Mouse (Mus musculus): ENCODE data around the gene Cpm. TPM values are rescaled to one million over a fixed set of nuclear protein-coding genes. Genes with fewer than 3 reads are reported as not detected.

Gene Cpm
- polyA plus RNA-seq, 1 experiment from 2014 or later, result 57.7 TPM

DNA sequence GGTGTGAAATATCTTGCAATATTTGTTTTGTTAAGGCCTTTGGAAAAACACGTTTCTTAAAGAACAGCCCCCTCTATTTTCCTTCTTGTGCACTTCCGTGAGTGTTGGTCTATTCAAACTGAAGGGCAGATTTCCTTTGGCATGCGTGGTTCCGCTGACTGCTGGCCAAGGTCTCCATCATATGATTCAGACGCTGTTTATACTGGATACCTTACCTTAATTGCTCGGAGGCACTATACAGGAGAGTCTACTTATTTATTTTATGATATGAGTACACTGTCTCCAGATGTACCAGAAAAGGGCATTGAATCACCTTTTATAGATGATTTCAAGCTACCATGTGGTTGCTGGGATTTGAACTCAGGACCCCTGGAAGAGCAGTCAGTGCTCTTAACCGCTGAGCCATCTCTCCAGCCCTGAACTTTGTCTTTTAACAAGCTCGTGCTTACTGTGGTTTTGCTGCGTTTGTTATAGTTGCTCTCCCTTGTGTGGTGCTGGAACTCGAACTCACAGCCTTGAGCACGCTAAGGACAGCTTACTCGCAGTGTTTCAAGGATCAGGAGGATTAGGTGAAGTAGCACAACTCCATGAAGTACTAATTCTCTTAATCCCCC is 20.8 kb downstream of the Cpm start:
- Histone ChIP-seq H3K4me2 (no peak overlapping the region), H3K36me3 (no peaks in the 10 kb centered on the region), H3K27ac (no peak overlapping the region), H3K4me1 (no peaks in the 10 kb centered on the region), H3K9ac (no peak overlapping the region), H3K4me3 (replicated peaks) (no peak overlapping the region), H3K9me3 (no peaks in the 10 kb centered on the region), H3K27me3 (replicated peaks) (no peaks in the 10 kb centered on the region)
- ATAC-seq (ENCODE audit: insufficient read depth, low FRiP score, low read depth), result no peak
- 81% methylated on average over 12 of the region's 12 CpGs for WGBS

DNA sequence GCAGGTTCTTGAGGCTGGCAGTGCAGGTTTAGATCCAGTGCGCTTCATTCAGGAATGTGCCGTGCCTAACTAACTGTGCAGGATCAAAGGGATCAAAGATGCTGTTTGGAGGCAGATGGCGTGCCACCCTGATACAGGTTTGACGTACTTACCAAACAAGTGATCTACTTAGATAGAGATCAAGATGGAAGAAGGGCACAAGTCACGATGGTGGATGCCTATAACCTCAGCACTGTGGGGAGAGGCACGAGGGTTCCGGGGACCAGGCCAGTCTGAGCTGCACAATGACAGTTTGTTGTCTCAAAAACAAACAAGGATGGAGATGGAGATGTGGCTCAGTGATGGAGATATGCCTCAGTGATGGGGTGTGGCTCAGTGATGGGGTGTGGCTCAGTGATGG is 21.4 kb downstream of the Cpm start:
- no peak overlapping the region for H3K4me3 ChIP-seq (replicated peaks)
- no peak overlapping the region for H3K4me2 ChIP-seq
- H3K27me3 ChIP-seq (replicated peaks), result no peaks in the 10 kb centered on the region
- no peak overlapping the region for H3K27ac ChIP-seq
- no peaks in the 10 kb centered on the region for H3K9me3 ChIP-seq
- WGBS, result 83% methylated on average over 7 of the region's 7 CpGs
- H3K36me3 ChIP-seq, result no peaks in the 10 kb centered on the region
- no peak for ATAC-seq (ENCODE audit: insufficient read depth, low FRiP score, low read depth)
- H3K9ac ChIP-seq, result no peak overlapping the region
- H3K4me1 ChIP-seq, result no peaks in the 10 kb centered on the region

- WGBS, result 71% methylated on average over 10 of the region's 10 CpGs
- H3K27ac ChIP-seq, result no peak overlapping the region
These were observed 22.5 kb downstream of the Cpm start for GRCm38 (mm10) chr10:117651587-117652377.

DNA sequence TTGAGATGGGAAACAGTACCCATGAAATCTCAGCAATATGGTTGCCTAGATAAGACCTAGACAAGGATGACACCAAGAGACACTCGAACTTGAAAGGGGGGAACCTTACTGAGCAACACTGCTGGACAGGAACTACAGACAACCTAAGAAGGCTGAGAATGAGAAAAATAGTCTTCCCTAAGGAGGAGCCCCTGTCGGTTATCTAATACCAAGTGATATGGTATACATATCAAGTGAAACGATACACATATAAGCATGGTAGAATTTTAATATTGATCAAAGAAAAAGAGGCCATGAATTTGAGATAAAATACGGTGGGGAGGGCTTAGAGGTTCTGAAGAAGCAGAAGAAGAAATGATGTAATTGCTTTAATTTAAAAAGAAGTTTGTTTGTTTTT is 23.1 kb downstream of the Cpm start:
- WGBS, result 87% methylated on average over 4 of the region's 4 CpGs
- no peaks in the 10 kb centered on the region for H3K4me1 ChIP-seq
- H3K9ac ChIP-seq, result no peak overlapping the region
- no peaks in the 10 kb centered on the region for H3K36me3 ChIP-seq
- no peaks in the 10 kb centered on the region for H3K27me3 ChIP-seq (replicated peaks)
- H3K27ac ChIP-seq, result no peak overlapping the region
- no peak for ATAC-seq (ENCODE audit: insufficient read depth, low FRiP score, low read depth)
- no peaks in the 10 kb centered on the region for H3K9me3 ChIP-seq
- no peak overlapping the region for H3K4me3 ChIP-seq (replicated peaks)
- H3K4me2 ChIP-seq, result no peak overlapping the region

More at GRCm38 (mm10) chr10:117651587-117652377, 22.5 kb downstream of the Cpm start:
- no peak for ATAC-seq (ENCODE audit: insufficient read depth, low FRiP score, low read depth)
- Histone ChIP-seq H3K36me3 (no peaks in the 10 kb centered on the region), H3K4me1 (no peaks in the 10 kb centered on the region), H3K27me3 (replicated peaks) (no peaks in the 10 kb centered on the region), H3K4me3 (replicated peaks) (no peak overlapping the region), H3K4me2 (no peak overlapping the region), H3K9me3 (no peaks in the 10 kb centered on the region), H3K9ac (no peak overlapping the region)

DNA sequence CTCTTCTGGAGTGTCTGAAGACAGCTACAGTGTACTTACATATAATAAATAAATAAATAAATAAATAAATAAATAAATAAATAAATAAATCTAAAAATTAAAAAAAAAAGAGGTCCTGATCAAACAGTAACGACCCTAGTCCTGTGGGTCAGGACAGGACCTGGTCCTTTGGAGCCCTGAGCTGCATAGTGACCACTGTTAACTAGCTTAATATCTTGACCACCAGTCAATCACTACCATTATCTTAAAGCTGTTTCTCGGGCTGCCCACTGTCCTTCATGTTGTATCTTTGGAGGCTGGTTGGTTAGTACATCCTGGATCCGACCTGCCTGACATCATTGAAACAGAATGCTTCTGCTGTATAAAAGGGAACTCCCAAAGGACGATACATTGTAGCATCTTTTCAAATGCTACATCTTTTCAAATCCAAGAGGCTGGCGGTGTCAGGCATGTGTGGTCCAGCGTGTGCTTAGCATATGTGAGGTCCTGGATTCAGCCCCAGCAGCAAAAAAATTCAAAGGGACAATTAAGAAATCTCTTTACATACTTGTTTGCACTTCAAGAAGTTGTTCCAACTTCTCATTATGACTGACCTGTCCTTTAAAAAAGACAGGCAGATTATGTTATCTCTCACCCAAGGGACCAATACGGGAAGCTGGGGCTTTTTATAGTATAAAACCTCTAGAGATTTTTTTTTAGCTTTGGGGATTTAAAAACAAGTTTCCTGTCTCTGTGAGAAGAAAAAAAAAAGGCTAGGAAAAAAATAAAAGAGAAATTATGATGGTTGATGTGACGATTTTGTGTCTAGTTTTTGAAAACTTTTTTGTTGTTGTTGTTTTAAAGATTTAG is 23.9 kb downstream of the Cpm start:
- WGBS, result 83% methylated on average over 8 of the region's 8 CpGs
- no peak for ATAC-seq (ENCODE audit: insufficient read depth, low FRiP score, low read depth)
- no peak overlapping the region for H3K4me2 ChIP-seq

GRCm38 (mm10) chr10:117653779-117654173 is 24.5 kb downstream of the Cpm start:
- no peak overlapping the region for H3K4me3 ChIP-seq (replicated peaks)
- no peak overlapping the region for H3K4me2 ChIP-seq
- H3K36me3 ChIP-seq, result no peaks in the 10 kb centered on the region
- no peaks in the 10 kb centered on the region for H3K4me1 ChIP-seq
- H3K9ac ChIP-seq, result no peak overlapping the region
- H3K9me3 ChIP-seq, result no peaks in the 10 kb centered on the region
- H3K27ac ChIP-seq, result no peak overlapping the region
- ATAC-seq (ENCODE audit: insufficient read depth, low FRiP score, low read depth), result no peak
- WGBS, result 91% methylated on average over 7 of the region's 7 CpGs
- H3K27me3 ChIP-seq (replicated peaks), result no peaks in the 10 kb centered on the region

More for the DNA sequence above, 23.9 kb downstream of the Cpm start:
- no peaks in the 10 kb centered on the region for H3K27me3 ChIP-seq (replicated peaks)
- H3K4me3 ChIP-seq (replicated peaks), result no peak overlapping the region
- H3K4me1 ChIP-seq, result no peaks in the 10 kb centered on the region
- H3K36me3 ChIP-seq, result no peaks in the 10 kb centered on the region
- H3K27ac ChIP-seq, result no peak overlapping the region
- H3K9me3 ChIP-seq, result no peaks in the 10 kb centered on the region
- no peak overlapping the region for H3K9ac ChIP-seq

GRCm38 (mm10) chr10:117654576-117655123 is 25.4 kb downstream of the Cpm start:
- Histone ChIP-seq H3K27me3 (replicated peaks) (no peaks in the 10 kb centered on the region), H3K4me1 (no peaks in the 10 kb centered on the region), H3K9me3 (no peaks in the 10 kb centered on the region), H3K27ac (no peak overlapping the region), H3K4me2 (no peak overlapping the region), H3K36me3 (no peaks in the 10 kb centered on the region; the same call in 1 of the 2 replicates), H3K9ac (no peak overlapping the region), H3K4me3 (replicated peaks) (no peak overlapping the region)
- ATAC-seq (ENCODE audit: insufficient read depth, low FRiP score, low read depth), result no peak
- 75% methylated on average over 3 of the region's 3 CpGs for WGBS

GRCm38 (mm10) chr10:117655460-117655859 is 26.2 kb downstream of the Cpm start:
- no peaks in the 10 kb centered on the region for H3K4me1 ChIP-seq
- no peaks in the 10 kb centered on the region; the same call in 1 of the 2 replicates for H3K36me3 ChIP-seq
- WGBS, result 81% methylated on average over 9 of the region's 9 CpGs
- no peak overlapping the region for H3K4me2 ChIP-seq
- H3K27me3 ChIP-seq (replicated peaks), result no peaks in the 10 kb centered on the region
- no peak overlapping the region for H3K4me3 ChIP-seq (replicated peaks)
- H3K9ac ChIP-seq, result no peak overlapping the region
- no peak overlapping the region for H3K27ac ChIP-seq
- ATAC-seq (ENCODE audit: insufficient read depth, low FRiP score, low read depth), result no peak
- H3K9me3 ChIP-seq, result no peaks in the 10 kb centered on the region

- no peak overlapping the region for H3K4me3 ChIP-seq (replicated peaks)
- no peak overlapping the region for H3K9ac ChIP-seq
- H3K9me3 ChIP-seq, result no peaks in the 10 kb centered on the region
- no peaks in the 10 kb centered on the region for H3K27me3 ChIP-seq (replicated peaks)
- no peak for ATAC-seq (ENCODE audit: insufficient read depth, low FRiP score, low read depth)
- no peak overlapping the region for H3K4me2 ChIP-seq
- no peaks in the 10 kb centered on the region for H3K4me1 ChIP-seq
- 48% methylated on average over 7 of the region's 7 CpGs for WGBS
- H3K27ac ChIP-seq, result no peak overlapping the region
- H3K36me3 ChIP-seq, result no peaks in the 10 kb centered on the region; the same call in 1 of the 2 replicates
These were observed 26.8 kb downstream of the Cpm start for GRCm38 (mm10) chr10:117655908-117656661.

GRCm38 (mm10) chr10:117656662-117656962 is 27.3 kb downstream of the Cpm start:
- no peaks in the 10 kb centered on the region for H3K9me3 ChIP-seq
- H3K9ac ChIP-seq, result no peak overlapping the region
- no peak overlapping the region for H3K4me2 ChIP-seq
- no peaks in the 10 kb centered on the region for H3K4me1 ChIP-seq
- WGBS, result 80% methylated on average over 6 of the region's 6 CpGs
- H3K36me3 ChIP-seq, result no peaks in the 10 kb centered on the region; the same call in 1 of the 2 replicates
- no peaks in the 10 kb centered on the region for H3K27me3 ChIP-seq (replicated peaks)
- ATAC-seq (ENCODE audit: insufficient read depth, low FRiP score, low read depth), result no peak
- H3K27ac ChIP-seq, result no peak overlapping the region
- H3K4me3 ChIP-seq (replicated peaks), result no peak overlapping the region

GRCm38 (mm10) chr10:117656985-117657658 is 27.8 kb downstream of the Cpm start:
- 74% methylated on average over 7 of the region's 7 CpGs for WGBS
- H3K27me3 ChIP-seq (replicated peaks), result no peaks in the 10 kb centered on the region
- no peak for ATAC-seq (ENCODE audit: insufficient read depth, low FRiP score, low read depth)
- no peak overlapping the region for H3K9ac ChIP-seq
- H3K27ac ChIP-seq, result no peak overlapping the region
- no peaks in the 10 kb centered on the region for H3K9me3 ChIP-seq
- no peaks in the 10 kb centered on the region; the same call in 1 of the 2 replicates for H3K36me3 ChIP-seq
- H3K4me3 ChIP-seq (replicated peaks), result no peak overlapping the region
- no peaks in the 10 kb centered on the region for H3K4me1 ChIP-seq
- H3K4me2 ChIP-seq, result no peak overlapping the region

Measured in stomach, embryonic 15.5 days (tissue).